Mouse (Mus musculus) liver, postnatal 0 days (tissue): ENCODE measurements around the gene Rffl. TPM values are rescaled to one million over a fixed set of nuclear protein-coding genes. Genes with fewer than 3 reads are reported as not detected.
A peak's percentile ranks its signal among the peaks of the same experiment; 100 is the strongest.

Source experiments
- ATAC-seq: fragments of 200-750 bp; cut with Nextera tagmentation; 2 replicates; pipeline ENCODE4 v1.8.0; 2017; ENCODE audit warnings: mild to moderate bottlenecking, moderate library complexity
- DNase-seq: peaks from one replicate; pipeline ENCODE4 v3.0.0-alpha.2; 2016
- H3K27ac ChIP-seq: fragments of 300-500 bp; sonication (generic); 2 replicates; pipeline ENCODE4 v1.5.1; 2014; ENCODE audit warnings: antibody characterized with exemption, moderate library complexity, mild to moderate bottlenecking, low read depth
- H3K27me3 ChIP-seq: fragments of 300-500 bp; sonication (generic); 2 replicates; pipeline ENCODE4 v1.6.1; 2014; ENCODE audit warnings: low read length, control low read depth, mixed read lengths; ENCODE audit not compliant: insufficient read depth
- H3K36me3 ChIP-seq: fragments of 300-500 bp; sonication (generic); replicated peaks from 2 replicates; pipeline ENCODE4 v1.6.1; 2014; ENCODE audit warnings: mild to moderate bottlenecking, control low read depth, low read length, moderate library complexity, mixed read lengths; ENCODE audit not compliant: insufficient read depth
- H3K4me1 ChIP-seq: fragments of 300-500 bp; sonication (generic); 2 replicates; pipeline ENCODE4 v1.6.1; 2014; ENCODE audit warnings: antibody characterized with exemption, mild to moderate bottlenecking, control low read depth; ENCODE audit not compliant: insufficient read depth
- H3K4me2 ChIP-seq: fragments of 300-500 bp; sonication (generic); 2 replicates; pipeline ENCODE4 v1.6.1; 2014; ENCODE audit warnings: low read depth, mild to moderate bottlenecking, low read length, moderate library complexity, mixed read lengths
- H3K4me3 ChIP-seq: fragments of 300-500 bp; sonication (generic); 2 replicates; pipeline ENCODE4 v1.5.1; 2014; ENCODE audit warnings: low read depth, low read length
- H3K9ac ChIP-seq: fragments of 300-500 bp; sonication (generic); replicated peaks from 2 replicates; pipeline ENCODE4 v1.6.1; 2014; ENCODE audit warnings: mild to moderate bottlenecking, moderate library complexity
- H3K9me3 ChIP-seq: fragments of 300-500 bp; sonication (generic); 2 replicates; pipeline ENCODE4 v1.6.1; 2016; ENCODE audit warnings: mild to moderate bottlenecking, control low read depth, low read length, mixed read lengths
- CTCF ChIP-seq: sonication (generic); IDR thresholded peaks from 2 replicates; pipeline ENCODE4 v1.5.1; 2016; ENCODE audit warnings: antibody characterized with exemption, low read depth
- EP300 ChIP-seq: IDR thresholded peaks from 2 replicates; pipeline ENCODE4 v1.6.1; 2016; ENCODE audit warnings: antibody characterized with exemption, low read depth, mild to moderate bottlenecking
- WGBS: fragments of 180-500 bp; shearing (Covaris S2); extraction: QIAGEN DNeasy Blood & Tissue Kit; methylation state at CpG from one replicate; pipeline ENCODE4 v1.1.7; 2014; ENCODE audit not compliant: insufficient replicate concordance; 5-methylcytosine and 5-hydroxymethylcytosine counted together
- polyA plus RNA-seq: library from polyadenylated mRNA; unstranded; fragments of >200 nt; fragmentation: Nextera tagmentation; extraction: Ambion mirVana; gene quantifications from 2 replicates; pipeline ENCODE4 v1.2.1, GENCODE M21; 2015

The Rffl gene
- polyA plus RNA-seq, 1 experiment from 2014 or later = 11.3 TPM

GRCm38 (mm10) chr11:82780134-82780533 is 90.9 kb downstream of the Rffl start:
- Histone ChIP-seq H3K9me3 (no peaks in the 10 kb centered on the region), H3K27me3 (no peaks in the 10 kb centered on the region), H3K4me2 (peak overlapping the region; percentile 74), H3K9ac (peak overlapping the region; percentile 98), H3K4me3 (peak overlapping the region; percentile 99), H3K36me3 (peaks cover 7% of the 10 kb centered on the region; the same call in 1 of the 2 replicates), H3K4me1 (peaks cover 16% of the 10 kb centered on the region; the same call in 1 of the 2 replicates), H3K27ac (peak overlapping the region; percentile 94; the same call in 1 of the 2 replicates)
- 38% methylated on average over 5 of the region's 5 CpGs for WGBS
- no peak for DNase-seq
- no peak for TF ChIP-seq EP300
- ATAC-seq = no peak

- ATAC-seq = peak; percentile 61
- TF ChIP-seq CTCF (no peak), EP300 (no peak)
- Histone ChIP-seq H3K4me3 (peak overlapping the region; percentile 97), H3K4me2 (peak overlapping the region; percentile 92), H3K4me1 (peaks cover 22% of the 10 kb centered on the region), H3K27ac (peak overlapping the region; percentile 93), H3K9ac (peak overlapping the region; percentile 97), H3K27me3 (no peaks in the 10 kb centered on the region), H3K9me3 (no peaks in the 10 kb centered on the region), H3K36me3 (peaks cover 3% of the 10 kb centered on the region; the same call in 1 of the 2 replicates)
- DNase-seq = no peak
- under 1% methylated on average over 28 of the region's 28 CpGs for WGBS
These were observed 106.5 kb downstream of the Rffl start for GRCm38 (mm10) chr11:82764438-82764924.

GRCm38 (mm10) chr11:82763742-82764437 is 107.1 kb downstream of the Rffl start, which contains the start of the genes Cct6b and Zfp830:
TSS of gene Cct6b (minus strand) at chr11:82764321.
TSS of gene Zfp830 (plus strand) at chr11:82764345.
- peaks cover 3% of the 10 kb centered on the region; the same call in 1 of the 2 replicates for H3K36me3 ChIP-seq
- H3K27ac ChIP-seq = peak within 1 kb of the TSS; percentile 93
- H3K9me3 ChIP-seq = no peaks in the 10 kb centered on the region
- peak within 1 kb of the TSS; percentile 97 for H3K4me3 ChIP-seq
- H3K4me2 ChIP-seq = peak within 1 kb of the TSS; percentile 92
- TF ChIP-seq EP300 (no peak), CTCF (no peak)
- ATAC-seq = peak; percentile 100
- H3K27me3 ChIP-seq = no peaks in the 10 kb centered on the region
- peak within 1 kb of the TSS; percentile 97 for H3K9ac ChIP-seq
- peaks cover 22% of the 10 kb centered on the region for H3K4me1 ChIP-seq
- peak; percentile 95 for DNase-seq
- under 1% methylated on average over 44 of the region's 44 CpGs for WGBS

GRCm38 (mm10) chr11:82763261-82763660 is 107.7 kb downstream of the Rffl start:
- Histone ChIP-seq H3K27ac (peak overlapping the region; percentile 93), H3K36me3 (peaks cover under 1% of the 10 kb centered on the region; the same call in 1 of the 2 replicates), H3K9me3 (no peaks in the 10 kb centered on the region), H3K4me1 (peaks cover 22% of the 10 kb centered on the region), H3K4me2 (peak overlapping the region; percentile 92), H3K4me3 (peak overlapping the region; percentile 97), H3K9ac (peak overlapping the region; percentile 97), H3K27me3 (no peaks in the 10 kb centered on the region)
- no peak for DNase-seq
- ATAC-seq = no peak
- TF ChIP-seq EP300 = no peak
- no peak for TF ChIP-seq CTCF
- WGBS = 14% methylated on average over 4 of the region's 4 CpGs

GRCm38 (mm10) chr11:82762286-82762829 is 108.7 kb downstream of the Rffl start:
- Histone ChIP-seq H3K4me3 (no peak overlapping the region), H3K27ac (no peak overlapping the region), H3K36me3 (no peaks in the 10 kb centered on the region; the same call in 1 of the 2 replicates), H3K27me3 (no peaks in the 10 kb centered on the region), H3K4me2 (no peak overlapping the region), H3K4me1 (peaks cover 22% of the 10 kb centered on the region), H3K9me3 (no peaks in the 10 kb centered on the region), H3K9ac (no peak overlapping the region)
- TF ChIP-seq CTCF (peak; percentile 51), EP300 (no peak)
- WGBS = 82% methylated on average over 6 of the region's 6 CpGs
- DNase-seq (no peak), ATAC-seq (no peak)

GRCm38 (mm10) chr11:82755919-82756318 is 115.1 kb downstream of the Rffl start:
- no peaks in the 10 kb centered on the region for H3K4me1 ChIP-seq
- no peak overlapping the region for H3K27ac ChIP-seq
- DNase-seq (no peak), ATAC-seq (no peak)
- no peaks in the 10 kb centered on the region for H3K27me3 ChIP-seq
- TF ChIP-seq EP300 = no peak
- TF ChIP-seq CTCF = no peak
- H3K9me3 ChIP-seq = no peaks in the 10 kb centered on the region
- no peak overlapping the region for H3K9ac ChIP-seq
- WGBS = 73% methylated on average over 1 of the region's 1 CpGs
- H3K36me3 ChIP-seq = no peaks in the 10 kb centered on the region
- H3K4me2 ChIP-seq = no peak overlapping the region
- no peak overlapping the region for H3K4me3 ChIP-seq

Other genes starting within 250 kb of the Rffl start
- gene Cct6b, start 106.9 kb downstream of the Rffl start, polyA plus RNA-seq = 0.28 and 0.32 TPM in 2 replicates
- 11.8 and 11.9 TPM in 2 replicates for gene Zfp830, start 106.9 kb downstream of the Rffl start, polyA plus RNA-seq
- gene Lig3, start 90.1 kb downstream of the Rffl start, polyA plus RNA-seq = 4.8 TPM in 2 replicates
- gene Rad51d, start 19.4 kb upstream of the Rffl start, polyA plus RNA-seq = 3.4 and 4.4 TPM in 2 replicates
- 0.28 and 0.30 TPM in 2 replicates for gene Fndc8, start 20.9 kb upstream of the Rffl start, polyA plus RNA-seq
- gene Nle1, start 37.2 kb upstream of the Rffl start, polyA plus RNA-seq = 9.1 and 9.2 TPM in 2 replicates
- 1.6 TPM in 2 replicates for gene Unc45b, start 39.3 kb upstream of the Rffl start, polyA plus RNA-seq
- 4.5 and 5.1 TPM in 2 replicates for gene Slfn5, start 80.1 kb upstream of the Rffl start, polyA plus RNA-seq
- gene Slfn9, start 120.6 kb upstream of the Rffl start, polyA plus RNA-seq = 1.8 and 2.2 TPM in 2 replicates
- gene Slfn8, start 149.6 kb upstream of the Rffl start, polyA plus RNA-seq = 0.76 and 1.0 TPM in 2 replicates
- gene Slfn2, start 193.9 kb upstream of the Rffl start, polyA plus RNA-seq = 22.3 and 22.7 TPM in 2 replicates
- gene Slfn1, start 245.6 kb upstream of the Rffl start, polyA plus RNA-seq = 2.6 and 2.8 TPM in 2 replicates